Mouse (Mus musculus): ENCODE results near the gene Klrg2.
A peak's percentile ranks its signal among the peaks of the same experiment; 100 is the strongest.

GRCm38 (mm10) chr6:38669580-38669979 lies 32.5 kb upstream of the Klrg2 start:
- peak; percentile 52 for TF ChIP-seq CTCF (IDR thresholded peaks at IDR 0.05; ENCODE audit: low read depth)
- TF ChIP-seq EP300 (IDR thresholded peaks at IDR 0.05; ENCODE audit: low read depth), result no peak
